Mouse (Mus musculus) limb, embryonic 14.5 days (tissue): Measurements from ENCODE around the gene Pigh. TPM values are rescaled to one million over a fixed set of nuclear protein-coding genes. Genes with fewer than 3 reads are reported as not detected.

ENCODE experiments used
- ATAC-seq: fragments of 200-750 bp; cut with Nextera tagmentation; 2 replicates; pipeline ENCODE4 v1.8.0; 2017; ENCODE audit warnings: low read depth, moderate number of reproducible peaks, moderate TSS enrichment; ENCODE audit not compliant: low FRiP score
- DNase-seq: peaks from one replicate; pipeline ENCODE4 v3.0.0-alpha.2; 2015; ENCODE audit warnings: low spot score
- H3K27ac ChIP-seq: fragments of 300-500 bp; sonication (generic); replicated peaks from 2 replicates; pipeline ENCODE4 v1.5.1; 2014; ENCODE audit warnings: low read depth, mild to moderate bottlenecking, low read length, moderate library complexity, mixed read lengths
- H3K27me3 ChIP-seq: fragments of 300-500 bp; sonication (generic); 2 replicates; pipeline ENCODE4 v1.6.1; 2014; ENCODE audit warnings: low read length, mixed read lengths; ENCODE audit not compliant: control insufficient read depth, insufficient read depth
- H3K36me3 ChIP-seq: fragments of 300-500 bp; sonication (generic); 2 replicates; pipeline ENCODE4 v1.6.1; 2014; ENCODE audit warnings: mild to moderate bottlenecking, low read length, moderate library complexity, mixed read lengths; ENCODE audit not compliant: control insufficient read depth, insufficient read depth
- H3K4me1 ChIP-seq: fragments of 300-500 bp; sonication (generic); 2 replicates; pipeline ENCODE4 v1.6.1; 2014; ENCODE audit warnings: antibody characterized with exemption, low read length, mixed read lengths; ENCODE audit not compliant: control insufficient read depth, insufficient read depth
- H3K4me2 ChIP-seq: fragments of 300-500 bp; sonication (generic); replicated peaks from 2 replicates; pipeline ENCODE4 v1.6.1; 2014; ENCODE audit warnings: low read depth, mild to moderate bottlenecking, low read length, moderate library complexity; ENCODE audit not compliant: severe bottlenecking
- H3K4me3 ChIP-seq: fragments of 300-500 bp; sonication (generic); replicated peaks from 2 replicates; pipeline ENCODE4 v1.5.1; 2014; ENCODE audit warnings: low read length
- H3K9ac ChIP-seq: fragments of 300-500 bp; sonication (generic); 2 replicates; pipeline ENCODE4 v1.6.1; 2014; ENCODE audit warnings: mild to moderate bottlenecking, low read depth, low read length, moderate library complexity; ENCODE audit not compliant: severe bottlenecking
- H3K9me3 ChIP-seq: fragments of 300-500 bp; sonication (generic); 2 replicates; pipeline ENCODE4 v1.6.1; 2016; ENCODE audit warnings: low read length; ENCODE audit not compliant: control insufficient read depth
- POLR2A ChIP-seq: fragments of 200-500 bp; IDR thresholded peaks from 2 replicates; pipeline ENCODE4 v1.8.0; 2012; ENCODE audit warnings: inconsistent platforms, mild to moderate bottlenecking, moderate library complexity, borderline replicate concordance; ENCODE audit not compliant: insufficient read depth, insufficient read length; ENCODE audit errors: extremely low read depth
- WGBS: fragments of 180-500 bp; shearing (Covaris S2); extraction: QIAGEN DNeasy Blood & Tissue Kit; methylation state at CpG from one replicate; pipeline ENCODE4 v1.1.7; 2014; 5-methylcytosine and 5-hydroxymethylcytosine counted together
- polyA plus RNA-seq, 2 experiments: library from polyadenylated mRNA; depleted of rRNA in 1 of 2; stranded (reverse) in 1 of 2; unstranded in 1 of 2; fragments of >200 nt; fragmentation: Nextera tagmentation in 1 of 2; extraction: Ambion mirVana in 1 of 2; gene quantifications; 2 replicates each; pipeline versions ENCODE4 v1.2.1 to v1.2.3; 2012 to 2014

Gene Pigh
- polyA plus RNA-seq, 2 experiments, result 23.1 to 31.2 TPM

GRCm38 (mm10) chr12:79040201-79040827 is 49.1 kb downstream of the Pigh start:
- ATAC-seq (no peak), DNase-seq (no peak)
- TF ChIP-seq POLR2A, result no peak
- Histone ChIP-seq H3K4me2 (no peak overlapping the region), H3K9me3 (no peaks in the 10 kb centered on the region), H3K4me1 (peaks cover 5% of the 10 kb centered on the region; the same call in 1 of the 2 replicates), H3K9ac (no peak overlapping the region), H3K4me3 (no peak overlapping the region), H3K27ac (no peak overlapping the region), H3K36me3 (no peaks in the 10 kb centered on the region), H3K27me3 (no peaks in the 10 kb centered on the region)
- WGBS, result 91% methylated on average over 11 of the region's 11 CpGs

- TF ChIP-seq POLR2A, result no peak
- Histone ChIP-seq H3K27ac (no peak overlapping the region), H3K4me2 (no peak overlapping the region), H3K9ac (no peak overlapping the region), H3K9me3 (no peaks in the 10 kb centered on the region), H3K36me3 (no peaks in the 10 kb centered on the region), H3K4me1 (0 out of 2 replicates have a peak, but pooled peaks cover under 1% of the 10 kb centered on the region), H3K4me3 (no peak overlapping the region), H3K27me3 (no peaks in the 10 kb centered on the region)
- ATAC-seq (no peak), DNase-seq (no peak)
- 71% methylated on average over 8 of the region's 8 CpGs for WGBS
Measured at GRCm38 (mm10) chr12:79039708-79040107, 49.7 kb downstream of the Pigh start.

GRCm38 (mm10) chr12:79035349-79035748 is 54.1 kb downstream of the Pigh start:
- Histone ChIP-seq H3K27me3 (no peaks in the 10 kb centered on the region), H3K27ac (no peak overlapping the region), H3K9ac (no peak overlapping the region), H3K36me3 (no peaks in the 10 kb centered on the region), H3K4me1 (no peaks in the 10 kb centered on the region), H3K4me2 (no peak overlapping the region), H3K4me3 (no peak overlapping the region), H3K9me3 (no peaks in the 10 kb centered on the region)
- no peak for DNase-seq
- TF ChIP-seq POLR2A, result no peak
- ATAC-seq, result no peak
- 61% methylated on average over 3 of the region's 3 CpGs for WGBS

- no peak for TF ChIP-seq POLR2A
- 95% methylated on average over 2 of the region's 2 CpGs for WGBS
- no peak overlapping the region for H3K27ac ChIP-seq
- no peaks in the 10 kb centered on the region for H3K27me3 ChIP-seq
- 0 out of 2 replicates have a peak, but pooled peaks cover 2% of the 10 kb centered on the region for H3K4me1 ChIP-seq
- no peaks in the 10 kb centered on the region for H3K9me3 ChIP-seq
- H3K9ac ChIP-seq, result no peak overlapping the region
- no peaks in the 10 kb centered on the region for H3K36me3 ChIP-seq
- no peak for ATAC-seq
- H3K4me2 ChIP-seq, result no peak overlapping the region
- DNase-seq, result no peak
- no peak overlapping the region for H3K4me3 ChIP-seq
Measured at GRCm38 (mm10) chr12:79034331-79034730, 55.1 kb downstream of the Pigh start.

Other genes starting within 250 kb of the Pigh start
- gene Atp6v1d, start 228.0 kb downstream of the Pigh start, polyA plus RNA-seq (2012; rRNA removed), result 37.0 and 37.9 TPM in 2 replicates
- 64.3 and 70.2 TPM in 2 replicates for gene Atp6v1d, start 228.0 kb downstream of the Pigh start, polyA plus RNA-seq (2014; fragmentation: Nextera tagmentation; extraction: Ambion mirVana)
- 52.4 and 64.4 TPM in 2 replicates for gene Eif2s1, start 227.8 kb downstream of the Pigh start, polyA plus RNA-seq (2012; rRNA removed)
- 188 and 194 TPM in 2 replicates for gene Eif2s1, start 227.8 kb downstream of the Pigh start, polyA plus RNA-seq (2014; fragmentation: Nextera tagmentation; extraction: Ambion mirVana)
- gene Plek2, start 182.7 kb downstream of the Pigh start, polyA plus RNA-seq (2012; rRNA removed), result 1.2 and 1.5 TPM in 2 replicates
- 4.5 and 5.8 TPM in 2 replicates for gene Plek2, start 182.7 kb downstream of the Pigh start, polyA plus RNA-seq (2014; fragmentation: Nextera tagmentation; extraction: Ambion mirVana)
- 7.3 and 10.9 TPM in 2 replicates for gene Tmem229b, start 82.0 kb downstream of the Pigh start, polyA plus RNA-seq (2012; rRNA removed)
- gene Tmem229b, start 82.0 kb downstream of the Pigh start, polyA plus RNA-seq (2014; fragmentation: Nextera tagmentation; extraction: Ambion mirVana), result 7.2 and 7.4 TPM in 2 replicates
- 4.9 and 5.1 TPM in 2 replicates for gene Plekhh1, start 60.5 kb downstream of the Pigh start, polyA plus RNA-seq (2012; rRNA removed)
- gene Plekhh1, start 60.5 kb downstream of the Pigh start, polyA plus RNA-seq (2014; fragmentation: Nextera tagmentation; extraction: Ambion mirVana), result 2.3 and 2.5 TPM in 2 replicates
- gene Arg2, start 41.1 kb upstream of the Pigh start, polyA plus RNA-seq (2012; rRNA removed), result 0.39 and 0.40 TPM in 2 replicates
- gene Arg2, start 41.1 kb upstream of the Pigh start, polyA plus RNA-seq (2014; fragmentation: Nextera tagmentation; extraction: Ambion mirVana), result 0.55 and 0.65 TPM in 2 replicates
- 27.7 and 44.0 TPM in 2 replicates for gene Vti1b, start 83.0 kb upstream of the Pigh start, polyA plus RNA-seq (2012; rRNA removed)
- gene Vti1b, start 83.0 kb upstream of the Pigh start, polyA plus RNA-seq (2014; fragmentation: Nextera tagmentation; extraction: Ambion mirVana), result 85.7 and 94.6 TPM in 2 replicates
- gene Rdh11, start 102.6 kb upstream of the Pigh start, polyA plus RNA-seq (2012; rRNA removed), result 22.1 and 23.5 TPM in 2 replicates
- gene Rdh11, start 102.6 kb upstream of the Pigh start, polyA plus RNA-seq (2014; fragmentation: Nextera tagmentation; extraction: Ambion mirVana), result 25.1 and 27.1 TPM in 2 replicates
- gene Rdh12, start 119.3 kb upstream of the Pigh start, polyA plus RNA-seq (2012; rRNA removed), result 9.4 and 10.2 TPM in 2 replicates
- gene Rdh12, start 119.3 kb upstream of the Pigh start, polyA plus RNA-seq (2014; fragmentation: Nextera tagmentation; extraction: Ambion mirVana), result 15.4 and 24.2 TPM in 2 replicates
- 29.7 and 32.2 TPM in 2 replicates for gene Zfyve26, start 206.7 kb upstream of the Pigh start, polyA plus RNA-seq (2012; rRNA removed)
- 16.8 and 20.3 TPM in 2 replicates for gene Zfyve26, start 206.7 kb upstream of the Pigh start, polyA plus RNA-seq (2014; fragmentation: Nextera tagmentation; extraction: Ambion mirVana)
- 2.7 and 3.2 TPM in 2 replicates for gene Rad51b, start 207.6 kb upstream of the Pigh start, polyA plus RNA-seq (2012; rRNA removed)
- gene Rad51b, start 207.6 kb upstream of the Pigh start, polyA plus RNA-seq (2014; fragmentation: Nextera tagmentation; extraction: Ambion mirVana), result 5.7 and 6.5 TPM in 2 replicates